In genomic region chr17:47521551-47522258, GRCm38 (mm10) we compare ENCODE assay signal across 7 mouse cellular contexts. TPM values are rescaled to one million over a fixed set of nuclear protein-coding genes. Genes with fewer than 3 reads are reported as not detected.
DNase-seq lines count a peak whose midpoint lies in the region; ATAC-seq and TF ChIP-seq lines count a peak whose summit lies in the region.

No protein-coding gene starts in this region.

- peaks cover 2% of the 10 kb centered on the region for H3K4me1 ChIP-seq in ES-Bruce4 (ENCODE audit: control insufficient read depth, insufficient read depth, low read length)
- H3K4me1 ChIP-seq in forebrain, embryonic 12.5 days = peaks cover 36% of the 10 kb centered on the region
- peaks cover 12% of the 10 kb centered on the region for H3K4me1 ChIP-seq in hindbrain, embryonic 11.5 days (replicated peaks; ENCODE audit: control insufficient read depth, insufficient read depth, low read length)
- peaks cover 53% of the 10 kb centered on the region for H3K4me1 ChIP-seq in limb, embryonic 13.5 days
- H3K4me1 ChIP-seq in midbrain, embryonic 15.5 days = peaks cover 22% of the 10 kb centered on the region
- peaks cover 56% of the 10 kb centered on the region for H3K4me1 ChIP-seq in stomach, embryonic 14.5 days (ENCODE audit: control insufficient read depth, insufficient read depth, low read length)

- no peaks in the 10 kb centered on the region for H3K36me3 ChIP-seq in ES-Bruce4 (ENCODE audit: control insufficient read depth, insufficient read depth, low read length, poor library complexity, severe bottlenecking)
- H3K36me3 ChIP-seq in forebrain, embryonic 12.5 days (replicated peaks) = no peaks in the 10 kb centered on the region
- no peaks in the 10 kb centered on the region for H3K36me3 ChIP-seq in hindbrain, embryonic 11.5 days (ENCODE audit: control insufficient read depth, insufficient read depth, low read length)
- no peaks in the 10 kb centered on the region for H3K36me3 ChIP-seq in limb, embryonic 13.5 days
- H3K36me3 ChIP-seq in midbrain, embryonic 15.5 days (replicated peaks) = no peaks in the 10 kb centered on the region
- H3K36me3 ChIP-seq in stomach, embryonic 14.5 days (ENCODE audit: control insufficient read depth, insufficient read depth, low read length) = no peaks in the 10 kb centered on the region

- peak; percentile 95 for DNase-seq in ZHBTc4 (ENCODE audit: low read depth, low spot score)
- DNase-seq in hindbrain, embryonic 11.5 days (ENCODE audit: low spot score) = peak; percentile 80

- H3K4me2 ChIP-seq in forebrain, embryonic 12.5 days = peak overlapping the region; percentile 45
- H3K4me2 ChIP-seq in hindbrain, embryonic 11.5 days (replicated peaks; ENCODE audit: low read depth, low read length) = peak overlapping the region; percentile 15
- peak overlapping the region; percentile 52 for H3K4me2 ChIP-seq in limb, embryonic 13.5 days (replicated peaks)
- peak overlapping the region; percentile 43 for H3K4me2 ChIP-seq in midbrain, embryonic 15.5 days
- H3K4me2 ChIP-seq in stomach, embryonic 14.5 days (replicated peaks; ENCODE audit: low read depth, low read length) = peak overlapping the region; percentile 22

- WGBS in forebrain, embryonic 12.5 days = 2% methylated on average over 17 of the region's 17 CpGs
- whole genome bisulfite sequencing in hindbrain, embryonic 11.5 days = 3% methylated on average over 17 of the region's 17 CpGs
- 3% methylated on average over 17 of the region's 17 CpGs for WGBS in limb, embryonic 13.5 days
- WGBS in midbrain, embryonic 15.5 days = 1% methylated on average over 17 of the region's 17 CpGs
- WGBS in stomach, embryonic 14.5 days = 2% methylated on average over 17 of the region's 17 CpGs

- ATAC-seq in forebrain, embryonic 12.5 days (ENCODE audit: low FRiP score) = peak; percentile 90
- ATAC-seq in hindbrain, embryonic 11.5 days (ENCODE audit: low FRiP score) = peak; percentile 91
- peak; percentile 86 for ATAC-seq in limb, embryonic 13.5 days (ENCODE audit: low FRiP score, low read depth)
- peak; percentile 91 for ATAC-seq in midbrain, embryonic 15.5 days (replicated peaks)
- ATAC-seq in stomach, embryonic 14.5 days (ENCODE audit: insufficient number of reproducible peaks, insufficient read depth, low FRiP score, low read depth) = peak; percentile 92

- no peak for TF ChIP-seq POLR2A in ES-Bruce4 (IDR thresholded peaks at IDR 0.05; ENCODE audit: insufficient read depth, low read length)

- peak; percentile 92 for TF ChIP-seq EP300 in ES-Bruce4 (IDR thresholded peaks at IDR 0.05; ENCODE audit: insufficient read depth, low read depth, low read length)

- no peak for TF ChIP-seq CTCF in ES-Bruce4 (IDR thresholded peaks at IDR 0.05; ENCODE audit: low read depth, low read length)

- H3K4me3 ChIP-seq in ES-Bruce4 (ENCODE audit: low read depth, low read length) = peak overlapping the region; percentile 49
- H3K4me3 ChIP-seq in forebrain, embryonic 12.5 days (replicated peaks) = peak overlapping the region; percentile 13; the same call in 1 of the 2 replicates
- peak overlapping the region; percentile 17 for H3K4me3 ChIP-seq in hindbrain, embryonic 11.5 days (ENCODE audit: low read depth, low read length)
- H3K4me3 ChIP-seq in limb, embryonic 13.5 days = peak overlapping the region; percentile 15
- H3K4me3 ChIP-seq in midbrain, embryonic 15.5 days = peak overlapping the region; percentile 10; the same call in 1 of the 2 replicates
- H3K4me3 ChIP-seq in stomach, embryonic 14.5 days (ENCODE audit: low read depth, low read length) = no peak overlapping the region

- no peaks in the 10 kb centered on the region for H3K27me3 ChIP-seq in ES-Bruce4 (ENCODE audit: control insufficient read depth, insufficient read depth, low read length, poor library complexity, severe bottlenecking)
- H3K27me3 ChIP-seq in forebrain, embryonic 12.5 days = no peaks in the 10 kb centered on the region
- H3K27me3 ChIP-seq in hindbrain, embryonic 11.5 days (ENCODE audit: control insufficient read depth, insufficient read depth, low read length) = no peaks in the 10 kb centered on the region
- H3K27me3 ChIP-seq in limb, embryonic 13.5 days = no peaks in the 10 kb centered on the region
- no peaks in the 10 kb centered on the region for H3K27me3 ChIP-seq in midbrain, embryonic 15.5 days (replicated peaks)
- no peaks in the 10 kb centered on the region for H3K27me3 ChIP-seq in stomach, embryonic 14.5 days (ENCODE audit: control insufficient read depth, insufficient read depth, low read length)

- H3K27ac ChIP-seq in ES-Bruce4 (ENCODE audit: insufficient read depth, low read length) = peak overlapping the region; percentile 98
- peak overlapping the region; percentile 95 for H3K27ac ChIP-seq in forebrain, embryonic 12.5 days
- peak overlapping the region; percentile 87 for H3K27ac ChIP-seq in hindbrain, embryonic 11.5 days (ENCODE audit: low read depth, low read length)
- peak overlapping the region; percentile 93 for H3K27ac ChIP-seq in limb, embryonic 13.5 days
- H3K27ac ChIP-seq in midbrain, embryonic 15.5 days = peak overlapping the region; percentile 82
- peak overlapping the region; percentile 99 for H3K27ac ChIP-seq in stomach, embryonic 14.5 days (ENCODE audit: low read length)

- H3K9ac ChIP-seq in ES-Bruce4 (ENCODE audit: low read depth, poor library complexity, severe bottlenecking) = peak overlapping the region; percentile 83
- peak overlapping the region; percentile 45 for H3K9ac ChIP-seq in forebrain, embryonic 12.5 days
- peak overlapping the region; percentile 60 for H3K9ac ChIP-seq in hindbrain, embryonic 11.5 days (ENCODE audit: low read depth, low read length)
- H3K9ac ChIP-seq in limb, embryonic 13.5 days = peak overlapping the region; percentile 43
- H3K9ac ChIP-seq in midbrain, embryonic 15.5 days = peak overlapping the region; percentile 27; the same call in 1 of the 2 replicates
- peak overlapping the region; percentile 18; the same call in 1 of the 2 replicates for H3K9ac ChIP-seq in stomach, embryonic 14.5 days (replicated peaks; ENCODE audit: low read depth, low read length)

- H3K9me3 ChIP-seq in ES-Bruce4 (replicated peaks; ENCODE audit: control insufficient read depth, insufficient read depth, low read length, poor library complexity, severe bottlenecking) = no peaks in the 10 kb centered on the region
- H3K9me3 ChIP-seq in forebrain, embryonic 12.5 days = no peaks in the 10 kb centered on the region
- H3K9me3 ChIP-seq in hindbrain, embryonic 11.5 days (ENCODE audit: control insufficient read depth, low read length) = no peaks in the 10 kb centered on the region
- no peaks in the 10 kb centered on the region for H3K9me3 ChIP-seq in limb, embryonic 13.5 days
- H3K9me3 ChIP-seq in midbrain, embryonic 15.5 days = no peaks in the 10 kb centered on the region
- no peaks in the 10 kb centered on the region for H3K9me3 ChIP-seq in stomach, embryonic 14.5 days (ENCODE audit: control insufficient read depth, low read depth, low read length)

RNA-seq across cellular contexts. Expression of gene Ccnd3, which starts 16.9 kb away (rescaled TPM):
- 181 and 185 TPM in 2 replicates for polyA plus RNA-seq in ES-Bruce4 (2011; ENCODE audit: insufficient read depth, insufficient read length, low read depth, missing spikeins)
- polyA plus RNA-seq in forebrain, embryonic 12.5 days (2016; fragmentation: Nextera tagmentation; extraction: Ambion mirVana) = 124 and 137 TPM in 2 replicates
- 190 and 195 TPM in 2 replicates for polyA plus RNA-seq in hindbrain, embryonic 11.5 days (2014; fragmentation: Nextera tagmentation; extraction: Ambion mirVana)
- polyA plus RNA-seq in limb, embryonic 13.5 days (2015; fragmentation: Nextera tagmentation; extraction: Ambion mirVana) = 392 and 402 TPM in 2 replicates
- 74.0 and 87.8 TPM in 2 replicates for polyA plus RNA-seq in midbrain, embryonic 15.5 days (2015; fragmentation: Nextera tagmentation; extraction: Ambion mirVana)
- polyA plus RNA-seq in stomach, embryonic 14.5 days (2014; fragmentation: Nextera tagmentation; extraction: Ambion mirVana) = 425 and 428 TPM in 2 replicates

RNA-seq across cellular contexts. Expression of gene Taf8, which starts 19.6 kb away (rescaled TPM):
- polyA plus RNA-seq in ES-Bruce4 (2011; ENCODE audit: insufficient read depth, insufficient read length, low read depth, missing spikeins) = 45.5 and 46.6 TPM in 2 replicates
- 31.1 and 32.9 TPM in 2 replicates for polyA plus RNA-seq in forebrain, embryonic 12.5 days (2016; fragmentation: Nextera tagmentation; extraction: Ambion mirVana)
- polyA plus RNA-seq in hindbrain, embryonic 11.5 days (2014; fragmentation: Nextera tagmentation; extraction: Ambion mirVana) = 26.5 and 28.7 TPM in 2 replicates
- 34.6 and 34.9 TPM in 2 replicates for polyA plus RNA-seq in limb, embryonic 13.5 days (2015; fragmentation: Nextera tagmentation; extraction: Ambion mirVana)
- polyA plus RNA-seq in midbrain, embryonic 15.5 days (2015; fragmentation: Nextera tagmentation; extraction: Ambion mirVana) = 22.0 and 22.4 TPM in 2 replicates
- polyA plus RNA-seq in stomach, embryonic 14.5 days (2014; fragmentation: Nextera tagmentation; extraction: Ambion mirVana) = 24.5 and 27.3 TPM in 2 replicates

Comparison
In these comparisons a context has a peak if more than half of its experiments do, and no peak if none do; other contexts are left out.
1. H3K9ac ChIP-seq: peak in every context shown above with its lines; median percentile 83 in ES-Bruce4; 60 in hindbrain, embryonic 11.5 days; 45 in forebrain, embryonic 12.5 days; 43 in limb, embryonic 13.5 days; 27 in midbrain, embryonic 15.5 days; 18 in stomach, embryonic 14.5 days.